Mouse (Mus musculus) midbrain, postnatal 0 days (tissue): ENCODE measurements around the gene Bsdc1. TPM values are rescaled to one million over a fixed set of nuclear protein-coding genes. Genes with fewer than 3 reads are reported as not detected.
A peak's percentile ranks its signal among the peaks of the same experiment; 100 is the strongest.

Experiments used
- ATAC-seq: fragments of 200-750 bp; cut with Nextera tagmentation; 2 replicates; pipeline ENCODE4 v1.8.0; 2017; ENCODE audit warnings: moderate number of reproducible peaks, mild to moderate bottlenecking, moderate TSS enrichment, moderate library complexity; ENCODE audit not compliant: low FRiP score
- DNase-seq: peaks from one replicate; pipeline ENCODE4 v3.0.0-alpha.2; 2015; ENCODE audit warnings: low spot score
- H3K27ac ChIP-seq: fragments of 300-500 bp; sonication (generic); 2 replicates; pipeline ENCODE4 v1.5.1; 2014; ENCODE audit warnings: low read depth, mild to moderate bottlenecking, low read length, mixed read lengths
- H3K27me3 ChIP-seq: fragments of 300-500 bp; sonication (generic); 2 replicates; pipeline ENCODE4 v1.6.1; 2014; ENCODE audit warnings: low read length, control low read depth, mixed read lengths; ENCODE audit not compliant: insufficient read depth
- H3K36me3 ChIP-seq: fragments of 300-500 bp; sonication (generic); 2 replicates; pipeline ENCODE4 v1.6.1; 2014; ENCODE audit warnings: low read length, control low read depth, mixed read lengths; ENCODE audit not compliant: insufficient read depth
- H3K4me1 ChIP-seq: fragments of 300-500 bp; sonication (generic); 2 replicates; pipeline ENCODE4 v1.6.1; 2014; ENCODE audit warnings: mild to moderate bottlenecking, control low read depth, antibody characterized with exemption, low read length, mixed read lengths; ENCODE audit not compliant: insufficient read depth
- H3K4me2 ChIP-seq: fragments of 300-500 bp; sonication (generic); 2 replicates; pipeline ENCODE4 v1.6.1; 2014; ENCODE audit warnings: low read depth, mild to moderate bottlenecking, low read length, mixed read lengths; ENCODE audit not compliant: poor library complexity, severe bottlenecking
- H3K4me3 ChIP-seq: fragments of 300-500 bp; sonication (generic); 2 replicates; pipeline ENCODE4 v1.5.1; 2014; ENCODE audit warnings: low read depth, mild to moderate bottlenecking, low read length, moderate library complexity
- H3K9ac ChIP-seq: fragments of 300-500 bp; sonication (generic); replicated peaks from 2 replicates; pipeline ENCODE4 v1.6.1; 2014; ENCODE audit warnings: mild to moderate bottlenecking, low read length, moderate library complexity, mixed read lengths; ENCODE audit not compliant: poor library complexity, severe bottlenecking
- H3K9me3 ChIP-seq: fragments of 300-500 bp; sonication (generic); 2 replicates; pipeline ENCODE4 v1.6.1; 2016; ENCODE audit warnings: low read length, control low read depth
- CTCF ChIP-seq: IDR thresholded peaks from 2 replicates; pipeline ENCODE4 v1.5.1; 2016; ENCODE audit warnings: antibody characterized with exemption, mild to moderate bottlenecking
- WGBS: fragments of 180-500 bp; shearing (Covaris S2); extraction: QIAGEN DNeasy Blood & Tissue Kit; methylation state at CpG from one replicate; pipeline ENCODE4 v1.1.7; 2014; 5-methylcytosine and 5-hydroxymethylcytosine counted together
- polyA plus RNA-seq: library from polyadenylated mRNA; unstranded; fragments of >200 nt; fragmentation: Nextera tagmentation; extraction: Ambion mirVana; gene quantifications from 2 replicates; pipeline ENCODE4 v1.2.1, GENCODE M21; 2015
- total RNA-seq: library from RNA; depleted of rRNA; stranded (reverse); fragments of >200 nt; gene quantifications from 2 replicates; pipeline ENCODE4 v1.2.3, GENCODE M21; 2014

Gene Bsdc1
- total and polyA plus RNA-seq, 2 experiments from 2014 or later, result 27.1 to 58.9 TPM

DNA sequence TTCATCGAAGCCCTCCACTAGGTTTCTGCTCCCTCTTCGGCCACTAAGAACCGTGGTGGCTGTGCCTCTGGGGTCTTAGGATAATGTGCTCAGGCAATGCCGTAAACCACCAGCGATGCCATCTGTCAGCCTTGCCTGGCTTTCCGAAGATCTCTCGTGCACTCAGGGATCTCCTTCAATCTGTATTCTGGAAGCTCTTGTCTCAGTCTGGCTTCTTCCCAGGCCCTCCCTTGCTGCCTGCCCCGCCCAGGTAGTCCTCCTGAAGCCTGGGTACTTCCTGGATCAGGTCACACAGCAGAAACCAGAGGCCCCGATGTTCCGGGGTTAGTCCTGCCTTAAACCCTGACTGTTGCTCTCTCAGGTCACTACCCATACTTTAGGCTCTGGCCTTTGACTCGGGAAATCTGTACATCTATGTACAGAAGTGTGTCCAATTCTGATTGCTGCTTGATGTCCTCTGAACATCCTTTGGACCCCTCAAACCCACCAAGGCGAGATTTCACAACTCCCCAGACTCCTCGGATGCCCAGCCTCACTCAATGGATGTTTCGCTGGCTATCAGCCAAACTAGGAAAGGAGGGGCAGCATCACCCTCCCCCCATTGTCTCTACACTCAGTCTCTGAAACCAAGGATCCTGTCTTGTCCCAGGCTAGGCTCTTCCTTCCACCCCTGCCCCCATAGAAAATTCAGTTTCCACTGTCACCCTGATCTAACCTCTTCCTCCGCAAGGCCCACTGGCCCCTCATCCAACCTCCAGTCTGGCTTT, 47.6 kb downstream of the Bsdc1 start:
- Histone ChIP-seq H3K9me3 (no peaks in the 10 kb centered on the region), H3K4me1 (no peaks in the 10 kb centered on the region; the same call in 1 of the 2 replicates), H3K36me3 (no peaks in the 10 kb centered on the region), H3K4me2 (no peak overlapping the region), H3K27me3 (no peaks in the 10 kb centered on the region), H3K4me3 (no peak overlapping the region), H3K9ac (no peak overlapping the region), H3K27ac (no peak overlapping the region)
- ATAC-seq (no peak), DNase-seq (peak; percentile 55)
- TF ChIP-seq CTCF, result no peak
- 50% methylated on average over 15 of the region's 15 CpGs for WGBS

DNA sequence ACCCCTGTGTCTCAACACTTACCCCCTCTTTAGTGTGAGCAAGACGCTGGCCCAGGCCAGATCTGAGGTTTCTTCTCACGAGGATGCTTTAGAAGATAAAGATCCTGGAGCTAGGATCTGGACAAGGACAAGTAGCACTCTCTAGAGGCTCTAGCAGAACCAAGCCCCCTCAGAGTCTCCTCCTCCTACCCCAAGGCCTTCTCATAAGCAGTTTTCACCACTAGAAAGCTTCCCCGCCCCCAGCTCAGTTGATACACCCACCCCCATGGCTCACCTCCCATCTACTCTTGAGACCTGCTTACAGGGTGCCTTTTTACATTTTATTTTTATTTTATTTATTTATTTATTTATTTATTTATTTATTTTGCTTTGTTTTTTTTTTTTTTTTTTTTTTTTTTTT, 48.3 kb downstream of the Bsdc1 start:
- 73% methylated on average over 3 of the region's 3 CpGs for WGBS
- H3K4me2 ChIP-seq, result no peak overlapping the region
- H3K9ac ChIP-seq, result no peak overlapping the region
- no peak for ATAC-seq
- H3K36me3 ChIP-seq, result no peaks in the 10 kb centered on the region
- no peak for DNase-seq
- no peak overlapping the region for H3K27ac ChIP-seq
- no peaks in the 10 kb centered on the region for H3K27me3 ChIP-seq
- H3K4me3 ChIP-seq, result no peak overlapping the region
- TF ChIP-seq CTCF, result no peak
- no peaks in the 10 kb centered on the region; the same call in 1 of the 2 replicates for H3K4me1 ChIP-seq
- no peaks in the 10 kb centered on the region for H3K9me3 ChIP-seq

DNA sequence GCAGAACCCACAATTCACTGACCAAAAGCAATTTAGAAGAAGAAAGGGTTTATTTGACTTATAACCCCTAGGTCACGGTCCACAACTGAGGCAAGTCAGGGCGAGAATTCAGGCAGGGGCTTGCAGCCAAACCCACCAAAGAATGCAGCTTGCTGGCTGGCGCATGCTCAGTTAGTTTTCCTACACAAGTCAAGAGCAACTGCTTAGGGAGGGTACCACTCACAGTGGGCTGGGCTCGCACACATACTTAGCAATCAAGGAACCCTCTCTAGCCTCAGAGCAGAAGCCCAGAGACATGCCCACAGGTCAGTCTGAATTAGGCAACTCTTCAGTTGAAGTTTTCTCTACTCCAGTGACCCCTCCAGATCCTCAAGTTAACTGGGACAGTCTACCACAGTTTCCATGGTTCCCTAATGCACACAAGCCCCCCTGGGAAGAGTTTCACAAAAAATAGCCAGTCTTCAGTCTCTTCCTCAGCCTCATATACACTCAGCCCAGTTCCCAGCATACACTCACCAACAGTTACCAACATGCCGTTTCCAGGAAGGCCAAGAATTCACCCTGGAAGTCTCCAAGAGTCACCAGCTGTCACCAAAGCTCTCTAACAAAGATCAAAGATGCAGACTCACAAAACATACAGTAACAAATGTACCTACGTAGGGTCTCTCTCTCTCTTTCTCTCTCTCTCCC, 49.5 kb downstream of the Bsdc1 start:
- no peak for ATAC-seq
- Histone ChIP-seq H3K4me1 (no peaks in the 10 kb centered on the region; the same call in 1 of the 2 replicates), H3K36me3 (no peaks in the 10 kb centered on the region), H3K27me3 (no peaks in the 10 kb centered on the region), H3K9ac (no peak overlapping the region), H3K4me2 (no peak overlapping the region), H3K27ac (no peak overlapping the region; the same call in 1 of the 2 replicates), H3K9me3 (no peaks in the 10 kb centered on the region), H3K4me3 (no peak overlapping the region)
- DNase-seq, result peak; percentile 57
- no peak for TF ChIP-seq CTCF
- 41% methylated on average over 6 of the region's 6 CpGs for WGBS

DNA sequence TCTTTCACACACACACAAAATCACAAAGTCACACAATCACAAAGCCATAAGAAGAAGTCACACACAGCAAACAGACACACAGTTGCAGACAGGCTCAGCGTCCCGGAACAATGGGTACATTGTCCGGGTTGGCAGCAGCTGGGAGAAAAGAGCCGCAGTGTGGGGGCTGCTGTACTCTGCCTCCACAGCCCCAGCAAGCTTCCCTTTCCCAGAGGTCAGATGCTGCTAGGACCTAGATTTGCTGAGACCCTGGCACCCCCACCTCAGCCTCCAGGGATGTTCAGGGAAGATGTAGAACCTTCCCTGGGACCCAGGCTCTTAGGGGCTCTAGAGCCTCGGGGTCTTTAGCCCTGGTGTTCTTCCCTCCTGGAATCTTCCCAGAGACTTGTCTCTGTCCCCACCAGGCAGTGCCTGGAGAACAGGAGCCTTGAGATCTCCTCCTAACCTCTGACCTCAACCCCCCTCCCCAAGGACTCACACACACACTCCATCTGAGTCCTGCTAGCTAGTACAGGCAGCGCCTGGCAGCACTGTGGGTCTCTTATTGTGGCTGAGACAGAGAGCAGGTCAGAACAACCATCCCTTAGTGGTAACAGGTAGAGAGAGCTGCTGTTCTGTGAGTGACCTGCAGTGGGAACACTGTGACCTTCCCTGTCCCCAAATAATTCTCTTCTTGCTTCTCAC, 50.2 kb downstream of the Bsdc1 start:
- DNase-seq, result peak; percentile 48
- Histone ChIP-seq H3K9ac (no peak overlapping the region), H3K4me1 (no peaks in the 10 kb centered on the region; the same call in 1 of the 2 replicates), H3K4me2 (no peak overlapping the region), H3K4me3 (no peak overlapping the region), H3K9me3 (no peaks in the 10 kb centered on the region), H3K27me3 (no peaks in the 10 kb centered on the region), H3K36me3 (peaks cover 2% of the 10 kb centered on the region; the same call in 1 of the 2 replicates), H3K27ac (no peak overlapping the region)
- no peak for ATAC-seq
- 21% methylated on average over 6 of the region's 6 CpGs for WGBS
- no peak for TF ChIP-seq CTCF

DNA sequence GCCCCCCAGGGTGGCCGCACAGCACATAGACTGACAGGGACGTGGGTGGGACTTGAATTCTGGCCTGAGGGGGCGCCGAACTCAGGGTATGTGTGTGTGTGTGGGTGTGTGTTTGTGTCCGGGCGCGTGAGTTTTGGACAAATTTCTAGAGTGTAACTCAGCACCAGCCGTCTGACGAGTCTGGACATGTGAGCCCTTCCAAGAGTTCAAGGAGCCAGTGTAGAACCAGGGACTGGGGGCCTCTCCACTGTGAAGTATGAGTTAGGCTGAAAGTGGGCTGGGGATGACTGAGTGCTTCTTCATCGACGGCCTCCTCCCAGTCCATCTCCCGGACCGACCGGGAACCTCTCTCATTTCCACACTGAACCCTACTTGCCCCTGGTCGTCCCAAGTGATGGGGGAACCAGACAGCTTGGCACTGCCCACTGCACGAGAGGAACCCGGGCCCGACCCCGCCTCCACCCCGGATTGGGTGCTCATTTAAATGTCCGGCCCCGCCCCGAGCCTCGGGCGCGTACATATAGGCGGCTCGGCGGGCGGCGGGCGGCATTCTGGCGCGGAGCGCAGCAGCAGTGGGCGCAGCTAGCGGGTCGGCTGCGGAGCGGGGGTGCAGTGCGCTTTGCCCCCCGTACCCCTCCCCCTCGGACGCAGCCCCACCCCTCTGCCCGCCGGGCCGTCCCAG, 51.8 kb downstream of the Bsdc1 start, which contains the start of gene Marcksl1:
Gene Marcksl1 (plus strand): TSS at position 496 of the 682 bp plus-strand sequence.
- no peaks in the 10 kb centered on the region for H3K27me3 ChIP-seq
- ATAC-seq (peak; percentile 82), DNase-seq (peak; percentile 93)
- no peaks in the 10 kb centered on the region for H3K9me3 ChIP-seq
- no peak for TF ChIP-seq CTCF
- no peaks in the 10 kb centered on the region; the same call in 1 of the 2 replicates for H3K4me1 ChIP-seq
- 6% methylated on average over 42 of the region's 47 CpGs for WGBS
- peak within 1 kb of the TSS; percentile 100 for H3K4me3 ChIP-seq
- H3K36me3 ChIP-seq, result peaks cover 14% of the 10 kb centered on the region; the same call in 1 of the 2 replicates
- peak within 1 kb of the TSS; percentile 58 for H3K4me2 ChIP-seq
- H3K9ac ChIP-seq, result peak within 1 kb of the TSS; percentile 100
- H3K27ac ChIP-seq, result peak within 1 kb of the TSS; percentile 98
